16 mouse cellular contexts compared by ENCODE assay signal in genomic region chr10:89765790-89766714, GRCm38 (mm10). TPM values are rescaled to one million over a fixed set of nuclear protein-coding genes. Genes with fewer than 3 reads are reported as not detected.
A peak's percentile ranks its signal among the peaks of the same experiment; 100 is the strongest.
DNase-seq lines count a peak whose midpoint lies in the region; ATAC-seq and TF ChIP-seq lines count a peak whose summit lies in the region.
"Had no signal": no experiment of that assay in that cellular context is flagged by ENCODE, and none has a peak within 500 bp of the region (broad histone marks: within the 10 kb centered on the region; RNA-seq: fewer than 3 reads in every experiment).

No protein-coding gene starts in this region.

- WGBS in heart, embryonic 16.5 days: 78% methylated on average over 11 of the region's 11 CpGs

- no peaks in the 10 kb centered on the region for H3K36me3 ChIP-seq in heart, embryonic 16.5 days (ENCODE audit: control insufficient read depth, insufficient read depth)
- H3K36me3 ChIP-seq: hindbrain, embryonic 12.5 days had no signal

- no peak for DNase-seq in heart, adult 9 months (ENCODE audit: low spot score in 2 of 2)
- DNase-seq in naive thymus-derived CD4-positive, alpha-beta T cell, adult 2 months (ENCODE audit: low read depth): peak; percentile 64
- DNase-seq in cerebellum, postnatal 10 days: no peak
- no peak for DNase-seq in spleen, postnatal 10 days (ENCODE audit: low spot score in 2 of 2)
- no peak for DNase-seq in embryo, embryonic 9.5 days (ENCODE audit: extremely low spot score)
- DNase-seq: adrenal gland, adult 8-10 months; gastrocnemius, postnatal 10 days; kidney, adult 2 months had no signal

- no peak for TF ChIP-seq POLR2A in embryonic fibroblast, embryonic 13.5 days (IDR thresholded peaks at IDR 0.05; ENCODE audit: low read depth, low read length)

- H3K4me3 ChIP-seq in heart, embryonic 16.5 days (ENCODE audit: low read length): no peak overlapping the region
- H3K4me3 ChIP-seq in embryonic fibroblast, embryonic 13.5 days (ENCODE audit: insufficient read depth, low read length): no peak overlapping the region
- H3K4me3 ChIP-seq: hindbrain, embryonic 12.5 days had no signal

- peak overlapping the region; percentile 74 for H3K27ac ChIP-seq in heart, embryonic 16.5 days (ENCODE audit: low read length)
- peak overlapping the region; percentile 70; the same call in 1 of the 2 replicates for H3K27ac ChIP-seq in embryonic fibroblast, embryonic 13.5 days (ENCODE audit: insufficient read depth, low read length)
- H3K27ac ChIP-seq: hindbrain, embryonic 12.5 days had no signal

- no peaks in the 10 kb centered on the region for H3K9me3 ChIP-seq in heart, embryonic 16.5 days (replicated peaks; ENCODE audit: control insufficient read depth, low read length)
- H3K9me3 ChIP-seq: hindbrain, embryonic 12.5 days had no signal

- H3K9ac ChIP-seq in heart, embryonic 16.5 days (ENCODE audit: low read length): no peak overlapping the region
- H3K9ac ChIP-seq: hindbrain, embryonic 12.5 days had no signal

- no peaks in the 10 kb centered on the region for H3K27me3 ChIP-seq in heart, embryonic 16.5 days (ENCODE audit: control insufficient read depth, insufficient read depth, low read length)
- H3K27me3 ChIP-seq: hindbrain, embryonic 12.5 days; Patski had no signal

- TF ChIP-seq CTCF in embryonic fibroblast, embryonic 13.5 days (IDR thresholded peaks at IDR 0.05; ENCODE audit: borderline replicate concordance, insufficient read depth, low read length): no peak

- peaks cover 13% of the 10 kb centered on the region for H3K4me1 ChIP-seq in heart, embryonic 16.5 days (ENCODE audit: control insufficient read depth, insufficient read depth, low read length)
- peaks cover 14% of the 10 kb centered on the region for H3K4me1 ChIP-seq in embryonic fibroblast, embryonic 13.5 days (ENCODE audit: control insufficient read depth, insufficient read depth, low read length)
- H3K4me1 ChIP-seq: hindbrain, embryonic 12.5 days had no signal

- H3K4me2 ChIP-seq in heart, embryonic 16.5 days (ENCODE audit: low read depth, low read length): no peak overlapping the region
- H3K4me2 ChIP-seq: hindbrain, embryonic 12.5 days; midbrain, embryonic 11.5 days had no signal

- no peak for ATAC-seq in heart, embryonic 16.5 days (replicated peaks; ENCODE audit: extremely low read depth, insufficient read depth, low FRiP score)
- ATAC-seq in CD4-positive, CD25-positive, alpha-beta regulatory T cell, adult 4 months: peak; percentile 38
- ATAC-seq: forebrain, embryonic 16.5 days; Patski had no signal

RNA-seq across cellular contexts. Expression of gene Uhrf1bp1l, which starts 21.3 kb away (rescaled TPM):
- polyA plus RNA-seq in heart, embryonic 16.5 days (2015; fragmentation: Nextera tagmentation; extraction: Ambion mirVana): 19.9 and 22.9 TPM in 2 replicates
- polyA plus RNA-seq in CD4-positive, CD25-positive, alpha-beta regulatory T cell, adult 4 months (2017; shearing (Covaris generic)): 10 to 100 TPM; 20.9 to 22.3 TPM
- 58.4 and 76.4 TPM in 2 replicates for polyA plus RNA-seq in embryonic fibroblast, embryonic 13.5 days (2011; ENCODE audit: insufficient read length, low read depth, missing spikeins)

RNA-seq across cellular contexts. Expression of gene Actr6, which starts 34.0 kb away (rescaled TPM):
- 19.0 and 29.6 TPM in 2 replicates for polyA plus RNA-seq in heart, embryonic 16.5 days (2015; fragmentation: Nextera tagmentation; extraction: Ambion mirVana)
- polyA plus RNA-seq in CD4-positive, CD25-positive, alpha-beta regulatory T cell, adult 4 months (2017; shearing (Covaris generic)): 10 to 100 TPM; 35.5 to 51.3 TPM
- 12.5 and 13.4 TPM in 2 replicates for polyA plus RNA-seq in embryonic fibroblast, embryonic 13.5 days (2011; ENCODE audit: insufficient read length, low read depth, missing spikeins)
- polyA plus RNA-seq: small intestine, adult 2 months had no signal
